Mouse (Mus musculus) heart, embryonic 14.5 days (tissue): ENCODE measurements at regions not wholly inside any gene's neighbourhood (a gene's known extent, or its start where the extent isn't known, plus 50 kb on each side); places are given as distances from the start of the nearest gene placed in this dataset.

Source experiments
- ATAC-seq: fragments of 200-750 bp; cut with Nextera tagmentation; 2 replicates; pipeline ENCODE4 v1.8.0; 2017; ENCODE audit warnings: low read depth, moderate TSS enrichment; ENCODE audit not compliant: insufficient number of reproducible peaks, insufficient read depth, low FRiP score
- H3K27ac ChIP-seq, 2 experiments: fragments of 200-500 bp in 1 of 2; fragments of 300-500 bp in 1 of 2; sonication (generic) in 1 of 2; replicated peaks in 1 of 2; 2 replicates each; pipeline ENCODE4 v1.5.1; 2012 to 2014; ENCODE audit warnings: low read depth in 2 of 2, low read length in 2 of 2, control low read depth in 1 of 2, mild to moderate bottlenecking in 1 of 2, mixed read lengths in 1 of 2; ENCODE audit not compliant: control insufficient read depth in 1 of 2, insufficient read depth in 1 of 2
- H3K27me3 ChIP-seq: fragments of 300-500 bp; sonication (generic); 2 replicates; pipeline ENCODE4 v1.6.1; 2014; ENCODE audit warnings: mild to moderate bottlenecking, low read length, control low read depth; ENCODE audit not compliant: control insufficient read depth, insufficient read depth
- H3K36me3 ChIP-seq: fragments of 300-500 bp; sonication (generic); 2 replicates; pipeline ENCODE4 v1.6.1; 2014; ENCODE audit warnings: mild to moderate bottlenecking, control low read depth, low read length, mixed read lengths; ENCODE audit not compliant: control insufficient read depth, insufficient read depth
- H3K4me1 ChIP-seq, 2 experiments: fragments of 200-500 bp in 1 of 2; fragments of 300-500 bp in 1 of 2; sonication (generic) in 1 of 2; 2 replicates each; pipeline ENCODE4 v1.6.1; 2012 to 2014; ENCODE audit warnings: low read length in 2 of 2, control low read depth in 1 of 2, mixed read lengths in 1 of 2; ENCODE audit not compliant: control insufficient read depth in 2 of 2, insufficient read depth in 2 of 2
- H3K4me2 ChIP-seq: fragments of 300-500 bp; sonication (generic); 2 replicates; pipeline ENCODE4 v1.6.1; 2014; ENCODE audit warnings: mild to moderate bottlenecking, low read length
- H3K4me3 ChIP-seq, 2 experiments: fragments of 200-500 bp in 1 of 2; fragments of 300-500 bp in 1 of 2; sonication (generic) in 1 of 2; 2 replicates each; pipeline ENCODE4 v1.5.1; 2012 to 2014; ENCODE audit warnings: low read length in 2 of 2, mild to moderate bottlenecking in 2 of 2, control low read depth in 1 of 2, low read depth in 1 of 2, moderate library complexity in 1 of 2; ENCODE audit not compliant: control insufficient read depth in 1 of 2, insufficient read depth in 1 of 2
- H3K9ac ChIP-seq: fragments of 300-500 bp; sonication (generic); 2 replicates; pipeline ENCODE4 v1.6.1; 2014; ENCODE audit warnings: mild to moderate bottlenecking, low read length
- H3K9me3 ChIP-seq: fragments of 300-500 bp; sonication (generic); 2 replicates; pipeline ENCODE4 v1.6.1; 2016; ENCODE audit warnings: low read length, control low read depth; ENCODE audit not compliant: control insufficient read depth
- WGBS: fragments of 180-500 bp; shearing (Covaris S2); extraction: QIAGEN DNeasy Blood & Tissue Kit; methylation state at CpG from one replicate; pipeline ENCODE4 v1.1.7; 2014; 5-methylcytosine and 5-hydroxymethylcytosine counted together

DNA sequence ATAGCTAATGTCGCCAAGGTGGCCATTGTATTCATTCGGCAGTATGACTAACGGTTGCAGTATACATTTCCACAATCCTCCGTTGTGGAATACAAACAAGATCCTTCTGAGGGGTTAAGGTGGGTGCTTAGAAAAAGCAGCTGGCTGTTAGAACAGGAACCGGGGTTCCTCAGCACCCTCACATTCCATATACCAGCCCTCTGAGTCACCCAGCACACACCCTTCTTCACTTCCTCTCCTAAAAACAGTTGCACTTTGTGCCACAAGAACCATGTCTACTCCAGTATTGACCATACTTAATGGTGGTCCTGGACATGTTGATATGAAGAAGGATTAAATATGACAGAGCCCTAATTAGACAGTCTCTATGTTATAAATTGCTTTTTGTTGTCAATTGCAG is 362.1 kb downstream of the Foxo1 start:
- H3K9ac ChIP-seq = no peak overlapping the region
- peaks cover 0 to 6% of the 10 kb centered on the region in 2 experiments; a peak in 2 of 4 replicates for H3K4me1 ChIP-seq
- no peaks in the 10 kb centered on the region for H3K36me3 ChIP-seq
- no peaks in the 10 kb centered on the region for H3K27me3 ChIP-seq
- H3K4me3 ChIP-seq = no peak overlapping the region
- 82% methylated on average over 5 of the region's 5 CpGs for WGBS
- H3K27ac ChIP-seq = no peak overlapping the region
- no peak for ATAC-seq
- H3K4me2 ChIP-seq = no peak overlapping the region
- H3K9me3 ChIP-seq = no peaks in the 10 kb centered on the region

DNA sequence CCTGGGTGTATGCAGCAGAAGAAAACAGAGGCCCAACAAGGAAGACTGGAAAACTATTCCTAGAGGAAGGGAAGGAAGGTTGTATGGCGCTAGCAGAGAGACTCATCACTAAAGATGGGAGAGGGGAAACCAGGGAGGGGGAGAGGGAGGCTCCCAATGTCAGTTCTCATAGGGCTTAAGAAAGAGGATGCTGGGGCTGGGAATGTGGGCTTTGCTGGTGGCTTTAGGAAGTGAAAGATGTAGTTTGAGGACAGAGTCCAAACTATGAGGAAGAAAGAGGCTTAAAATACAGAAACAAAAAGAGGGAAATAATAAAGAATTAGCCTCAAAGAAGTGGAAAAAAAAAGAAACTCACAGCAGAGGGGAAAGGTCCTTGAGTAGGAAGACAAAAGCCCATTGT is 357.0 kb downstream of the Foxo1 start:
- Histone ChIP-seq H3K4me2 (no peak overlapping the region), H3K27ac (no peak overlapping the region)

DNA sequence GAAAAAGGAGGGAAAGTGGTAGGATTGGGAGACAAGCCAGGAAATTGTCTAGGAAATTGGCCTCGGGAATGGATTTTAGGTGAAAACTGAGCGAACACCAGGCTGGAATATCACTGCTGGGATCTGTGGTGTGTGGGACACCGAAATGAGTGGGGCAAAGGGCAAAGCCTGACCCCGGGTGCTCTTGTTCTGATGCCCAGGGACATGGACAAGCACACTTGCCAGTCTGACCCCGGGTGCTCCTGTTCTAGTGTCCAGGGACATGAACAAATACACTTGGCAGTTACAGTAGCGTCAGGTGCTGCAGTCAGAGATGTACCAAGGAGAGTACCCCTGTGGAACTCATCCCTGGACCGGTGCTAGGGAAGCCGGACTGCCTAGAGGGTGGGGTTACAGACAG is 354.4 kb downstream of the Foxo1 start:
- no peaks in the 10 kb centered on the region for H3K27me3 ChIP-seq
- H3K36me3 ChIP-seq = no peaks in the 10 kb centered on the region
- no peak overlapping the region for H3K27ac ChIP-seq
- 85% methylated on average over 8 of the region's 8 CpGs for WGBS
- no peaks in the 10 kb centered on the region for H3K4me1 ChIP-seq
- H3K4me2 ChIP-seq = no peak overlapping the region
- no peak overlapping the region for H3K9ac ChIP-seq
- ATAC-seq = no peak
- no peaks in the 10 kb centered on the region for H3K9me3 ChIP-seq
- no peak overlapping the region for H3K4me3 ChIP-seq

More for the DNA sequence above, 357.0 kb downstream of the Foxo1 start:
- 77% methylated on average over 1 of the region's 1 CpGs for WGBS
- Histone ChIP-seq H3K9me3 (no peaks in the 10 kb centered on the region), H3K4me1 (no peaks in the 10 kb centered on the region), H3K9ac (no peak overlapping the region), H3K27me3 (no peaks in the 10 kb centered on the region), H3K36me3 (no peaks in the 10 kb centered on the region), H3K4me3 (no peak overlapping the region)
- ATAC-seq = no peak

DNA sequence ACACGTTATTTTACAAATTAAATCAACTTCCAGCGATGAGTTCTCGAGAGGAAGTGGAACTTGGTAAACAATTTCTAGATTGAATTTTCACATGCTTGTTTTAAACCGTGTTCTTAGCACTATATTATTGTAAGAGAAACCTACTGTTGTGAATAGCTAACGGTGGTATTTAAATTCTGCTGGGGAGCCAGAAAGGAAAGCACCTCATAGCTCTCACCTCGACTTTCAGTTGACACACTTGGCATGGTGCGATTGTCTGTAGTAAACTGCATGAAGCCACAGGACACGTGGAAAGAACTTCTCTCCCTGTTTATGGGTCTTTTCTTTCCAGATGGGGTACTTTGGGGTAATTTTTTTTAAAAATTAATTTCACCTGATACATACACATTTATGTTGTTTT is 353.8 kb downstream of the Foxo1 start:
- Histone ChIP-seq H3K9ac (no peak overlapping the region), H3K4me1 (no peaks in the 10 kb centered on the region), H3K36me3 (no peaks in the 10 kb centered on the region), H3K27ac (no peak overlapping the region), H3K9me3 (no peaks in the 10 kb centered on the region), H3K4me2 (no peak overlapping the region), H3K4me3 (no peak overlapping the region), H3K27me3 (no peaks in the 10 kb centered on the region)
- WGBS = 80% methylated on average over 8 of the region's 8 CpGs
- ATAC-seq = no peak

DNA sequence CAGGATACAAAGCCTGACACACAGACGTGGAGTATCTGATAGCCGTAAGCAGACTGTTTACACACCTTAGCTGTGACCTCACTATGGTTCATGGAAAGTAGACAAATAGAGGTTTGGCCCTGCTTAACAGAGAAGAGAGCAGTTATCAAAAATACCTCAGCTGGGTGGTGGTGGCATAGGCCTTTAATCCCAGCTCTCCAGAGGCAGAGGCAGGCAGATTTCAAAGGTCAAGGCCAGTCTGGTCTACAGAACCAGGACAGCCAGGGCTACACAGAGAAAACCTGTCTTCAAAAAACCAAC is 350.7 kb downstream of the Foxo1 start:
- Histone ChIP-seq H3K27ac (no peak overlapping the region), H3K9ac (no peak overlapping the region), H3K4me2 (no peak overlapping the region), H3K27me3 (no peaks in the 10 kb centered on the region), H3K4me3 (no peak overlapping the region), H3K36me3 (no peaks in the 10 kb centered on the region), H3K9me3 (no peaks in the 10 kb centered on the region), H3K4me1 (no peaks in the 10 kb centered on the region)
- no peak for ATAC-seq
- WGBS = 75% methylated on average over 2 of the region's 2 CpGs

DNA sequence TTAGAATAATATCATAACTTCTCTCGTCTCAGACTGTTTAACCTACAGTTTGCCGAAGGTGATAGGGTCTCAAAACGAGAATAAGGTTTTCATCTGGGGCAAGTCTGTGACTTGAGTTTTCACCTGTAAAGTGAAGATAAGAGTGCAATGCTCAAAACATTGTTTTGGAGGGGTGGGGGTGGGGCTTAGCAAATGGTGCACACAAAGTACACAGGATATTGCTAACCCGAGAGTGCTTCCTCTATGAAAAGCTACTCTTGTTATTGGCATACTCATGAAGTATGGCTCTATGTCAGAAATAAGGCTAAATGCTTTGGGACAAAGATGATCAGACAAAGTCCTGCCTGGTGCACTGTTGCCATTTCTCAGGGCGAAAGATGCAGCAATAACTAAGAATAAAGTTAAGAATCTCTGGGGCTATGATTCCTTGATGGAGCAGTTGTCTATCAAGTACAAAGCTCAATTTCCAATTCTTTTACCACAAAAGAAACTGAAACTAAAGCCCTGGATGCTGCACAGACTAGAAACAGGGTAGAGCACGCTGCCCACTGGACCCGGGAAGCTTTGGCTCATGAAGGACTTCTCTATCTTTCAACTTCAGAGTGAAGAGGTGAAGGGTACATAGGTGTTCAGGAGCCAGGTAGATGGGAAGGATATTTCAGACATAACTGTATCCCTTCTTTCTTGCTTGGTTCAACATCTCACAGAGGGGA is 350.2 kb downstream of the Foxo1 start:
- Histone ChIP-seq H3K4me3 (no peak overlapping the region), H3K4me2 (no peak overlapping the region), H3K27ac (no peak overlapping the region), H3K4me1 (no peaks in the 10 kb centered on the region), H3K27me3 (no peaks in the 10 kb centered on the region), H3K9ac (no peak overlapping the region), H3K9me3 (no peaks in the 10 kb centered on the region), H3K36me3 (no peaks in the 10 kb centered on the region)
- WGBS = 79% methylated on average over 7 of the region's 7 CpGs
- ATAC-seq = no peak

DNA sequence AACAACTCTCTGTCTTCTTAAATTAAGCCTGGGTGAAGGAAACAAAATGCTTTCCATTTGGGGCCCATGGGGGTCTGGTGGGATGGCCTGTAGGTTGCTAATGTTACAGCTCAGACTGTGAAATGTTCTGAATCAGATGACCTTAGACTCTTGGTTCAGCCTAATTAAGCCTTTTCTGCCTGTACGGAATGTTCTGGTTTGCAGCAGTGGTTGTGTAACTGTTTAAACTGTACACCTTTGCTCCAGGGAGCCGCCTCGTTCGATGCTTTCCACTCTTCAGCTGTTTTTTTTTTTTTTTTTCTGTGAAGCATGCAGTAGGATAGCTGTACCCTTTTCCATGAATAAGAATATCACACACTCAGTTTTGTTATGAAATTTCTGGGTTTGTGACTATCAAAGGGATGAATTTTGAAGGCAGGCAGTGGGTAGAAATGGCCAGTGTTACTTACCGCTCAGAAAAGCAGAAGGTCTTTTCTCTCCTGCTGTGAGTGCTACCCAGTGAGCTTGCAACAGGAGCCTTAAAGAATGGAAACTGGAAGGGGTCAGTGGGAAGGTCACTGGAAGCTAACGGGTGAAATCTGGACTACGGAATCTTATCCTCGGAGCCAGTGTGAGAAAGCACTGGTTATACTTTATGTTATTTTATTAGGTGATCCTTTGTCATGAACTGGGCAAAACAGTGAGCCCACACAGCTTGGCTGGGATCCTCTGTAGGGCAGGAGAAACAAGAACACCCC is 349.4 kb downstream of the Foxo1 start:
- Histone ChIP-seq H3K27ac (no peak overlapping the region), H3K27me3 (no peaks in the 10 kb centered on the region), H3K4me2 (no peak overlapping the region), H3K9me3 (no peaks in the 10 kb centered on the region), H3K36me3 (no peaks in the 10 kb centered on the region), H3K4me1 (no peaks in the 10 kb centered on the region), H3K4me3 (no peak overlapping the region), H3K9ac (no peak overlapping the region)
- no peak for ATAC-seq
- WGBS = 57% methylated on average over 8 of the region's 8 CpGs

DNA sequence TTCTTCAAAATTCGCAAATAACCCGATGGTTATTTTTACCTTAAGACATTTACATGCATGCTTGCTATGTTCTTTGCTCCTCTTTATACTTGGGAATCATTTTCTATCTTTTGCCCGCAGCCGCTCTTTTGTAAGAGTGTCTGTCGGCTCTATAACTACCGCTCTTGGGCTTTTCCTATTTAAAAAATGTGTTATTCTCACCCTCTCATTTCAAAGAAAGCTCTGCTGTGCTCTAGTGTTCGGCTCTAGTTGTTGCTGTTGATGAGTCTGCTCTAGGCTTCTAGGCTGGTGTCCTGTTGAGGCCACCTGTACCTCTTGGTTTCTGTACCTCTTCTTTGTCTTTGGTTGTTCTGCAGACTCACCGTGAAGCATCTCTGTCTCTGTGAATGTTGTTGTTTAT is 343.7 kb downstream of the Foxo1 start:
- WGBS = 93% methylated on average over 8 of the region's 8 CpGs
- Histone ChIP-seq H3K36me3 (no peaks in the 10 kb centered on the region), H3K9ac (no peak overlapping the region)

More for the DNA sequence above, 343.7 kb downstream of the Foxo1 start:
- H3K4me2 ChIP-seq = no peak overlapping the region
- H3K27ac ChIP-seq = no peak overlapping the region
- no peak for ATAC-seq
- H3K9me3 ChIP-seq = 0 out of 2 replicates have a peak, but pooled peaks cover 6% of the 10 kb centered on the region
- no peak overlapping the region for H3K4me3 ChIP-seq
- no peaks in the 10 kb centered on the region for H3K27me3 ChIP-seq
- no peaks in the 10 kb centered on the region for H3K4me1 ChIP-seq
